Mouse (Mus musculus) cerebellum, adult 9-11 months (tissue): ENCODE measurements around the gene Nr2e3.
"Not testable (repeated sequence)": the region's sequence is repeated elsewhere in the genome, so short reads cannot be mapped to it uniquely, and the experiment has no call there.

Source experiments
- DNase-seq: peaks from one replicate; pipeline ENCODE4 v3.0.0; 2022

Gene Nr2e3

GRCm38 (mm10) chr9:59960559-59960958, at the start of gene Nr2e3:
Nr2e3 (minus strand) TSS chr9:59960659.
- DNase-seq: no peak

- DNase-seq: peak; percentile 17
Measured at GRCm38 (mm10) chr9:60008936-60009335, 48.5 kb upstream of the Nr2e3 start.

GRCm38 (mm10) chr9:60002323-60002722, 41.9 kb upstream of the Nr2e3 start:
- no peak for DNase-seq

- DNase-seq: no peak
Measured at GRCm38 (mm10) chr9:60001444-60001843, 41.0 kb upstream of the Nr2e3 start.

- no peak for DNase-seq
Measured at GRCm38 (mm10) chr9:59997725-59998124, 37.3 kb upstream of the Nr2e3 start.

- DNase-seq: no peak
Measured at GRCm38 (mm10) chr9:59991407-59991806, 30.9 kb upstream of the Nr2e3 start.

- DNase-seq: peak; percentile 24
Measured at GRCm38 (mm10) chr9:59989864-59990263, 29.4 kb upstream of the Nr2e3 start.

- no peak for DNase-seq
Measured at GRCm38 (mm10) chr9:59985900-59986572, 25.6 kb upstream of the Nr2e3 start.

GRCm38 (mm10) chr9:59981116-59981515, 20.7 kb upstream of the Nr2e3 start:
- DNase-seq: no peak

GRCm38 (mm10) chr9:59971263-59971662, 10.8 kb upstream of the Nr2e3 start:
- no peak for DNase-seq

GRCm38 (mm10) chr9:59969383-59969782, 8.9 kb upstream of the Nr2e3 start:
- DNase-seq: peak; percentile 29

- no peak for DNase-seq
Measured at GRCm38 (mm10) chr9:59965046-59965445, 4.6 kb upstream of the Nr2e3 start.

GRCm38 (mm10) chr9:59964367-59964766, 3.9 kb upstream of the Nr2e3 start:
- DNase-seq: no peak

GRCm38 (mm10) chr9:59961201-59961955, 919 bp upstream of the Nr2e3 start:
- DNase-seq: peak; percentile 10

GRCm38 (mm10) chr9:59959276-59959675, 1.2 kb downstream of the Nr2e3 start:
- DNase-seq: peak; percentile 67

GRCm38 (mm10) chr9:59958115-59958514, 2.3 kb downstream of the Nr2e3 start:
- not testable (repeated sequence) for DNase-seq

- no peak for DNase-seq
Measured at GRCm38 (mm10) chr9:59956496-59956895, 4.0 kb downstream of the Nr2e3 start.

GRCm38 (mm10) chr9:59955692-59956091, 4.8 kb downstream of the Nr2e3 start:
- DNase-seq: no peak

GRCm38 (mm10) chr9:59955199-59955598, 5.3 kb downstream of the Nr2e3 start:
- no peak for DNase-seq

GRCm38 (mm10) chr9:59953556-59953955, 6.9 kb downstream of the Nr2e3 start:
- DNase-seq: no peak

- DNase-seq: no peak
Measured at GRCm38 (mm10) chr9:59952515-59953070, 7.9 kb downstream of the Nr2e3 start.

GRCm38 (mm10) chr9:59951943-59952342, 8.5 kb downstream of the Nr2e3 start:
- DNase-seq: no peak

- no peak for DNase-seq
Measured at GRCm38 (mm10) chr9:59951001-59951750, 9.3 kb downstream of the Nr2e3 start.
